Mouse (Mus musculus) left cerebral cortex, postnatal 14 days (tissue): Measurements from ENCODE around the gene Snf8. TPM values are rescaled to one million over a fixed set of nuclear protein-coding genes. Genes with fewer than 3 reads are reported as not detected.

ENCODE experiments used
- DNase-seq, 2 experiments: peaks; one replicate each; pipeline ENCODE4 v3.0.0; 2021 to 2022; ENCODE audit warnings: low spot score in 2 of 2, mixed read lengths in 1 of 2
- intact Hi-C: fragments of 180-260 bp; cut with DNase I; formaldehyde crosslinking; loops from one replicate; pipeline ENCODE4 v1.15.1; 2025
- total RNA-seq, 2 experiments: library from RNA; stranded (reverse); gene quantifications; 2 replicates each; pipeline ENCODE4 v1.2.3; 2021

The Snf8 gene
- total RNA-seq, 2 experiments from 2014 or later, result 87.6 to 90.0 TPM

GRCm38 (mm10) chr11:96065215-96065911 lies 30.7 kb downstream of the Snf8 start, which contains the start of gene Ube2z:
TSS of gene Ube2z (minus strand) at chr11:96065388.
- DNase-seq, result peak; percentile 96 to 97
- intact Hi-C loops, result loop anchor here (1.0 kb wide), 1 partner anchor 10 kb away; the partner anchor contains the start of gene Atp5g1

- DNase-seq, result no peak
- intact Hi-C loops, result no loop called here
Observed at GRCm38 (mm10) chr11:96068231-96068630, 33.5 kb downstream of the Snf8 start.

GRCm38 (mm10) chr11:96070353-96070752 lies 35.7 kb downstream of the Snf8 start:
- no peak for DNase-seq
- intact Hi-C loops, result no loop called here

DNA sequence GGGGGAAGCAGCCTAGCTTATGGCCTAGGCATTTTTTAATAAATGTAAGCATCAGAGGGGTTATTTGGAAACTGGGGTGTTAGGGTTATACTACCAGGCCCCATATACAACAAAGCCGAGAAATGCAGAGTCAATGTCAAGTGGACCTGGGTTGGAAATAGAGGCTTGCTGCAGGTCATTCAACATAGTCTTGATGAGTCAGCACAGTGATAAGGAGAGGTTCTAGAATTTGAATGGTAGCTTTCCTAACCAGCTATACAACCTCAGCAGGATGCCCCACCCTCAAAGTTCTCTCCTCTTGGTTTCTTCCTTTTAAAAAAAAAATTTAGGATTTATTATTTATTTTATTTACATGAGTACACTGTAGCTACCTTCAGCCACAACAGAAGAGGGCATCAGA lies 36.3 kb downstream of the Snf8 start:
- DNase-seq, result no peak
- intact Hi-C loops, result no loop called here

GRCm38 (mm10) chr11:96073295-96073993 lies 38.8 kb downstream of the Snf8 start:
- intact Hi-C loops, result no loop called here
- DNase-seq, result no peak

- peak; percentile 20 to 64 for DNase-seq
- intact Hi-C loops, result loop anchor here (1.0 kb wide), 1 partner anchor 9 kb away; the partner anchor contains the start of gene Ube2z
Observed at GRCm38 (mm10) chr11:96074351-96075176, 39.9 kb downstream of the Snf8 start.

DNA sequence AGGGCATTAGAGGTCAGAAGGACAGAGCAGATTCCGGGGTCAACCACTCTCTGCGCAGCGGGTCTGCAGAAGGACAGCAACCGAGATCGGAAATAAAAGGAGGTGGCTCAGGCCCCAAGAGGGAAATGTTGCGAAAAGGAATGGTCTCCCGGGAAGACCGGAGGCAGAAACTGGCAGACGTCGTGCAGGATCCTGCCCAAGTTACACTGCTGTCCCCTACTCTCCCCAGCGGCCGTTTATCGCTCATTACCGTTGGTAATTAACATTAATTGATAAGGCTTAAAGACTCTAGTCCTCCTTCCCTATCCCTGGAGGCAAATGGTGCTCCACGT lies 40.5 kb downstream of the Snf8 start:
- DNase-seq, result peak; percentile 18 to 27
- intact Hi-C loops, result loop anchor here (1.0 kb wide), 1 partner anchor 10 kb away; the partner anchor contains the start of gene Ube2z

GRCm38 (mm10) chr11:96075509-96076220 lies 41.0 kb downstream of the Snf8 start, which contains the start of gene Atp5g1:
TSS of gene Atp5g1 (minus strand) at chr11:96075670.
- DNase-seq, result peak; percentile 99 to 100
- intact Hi-C loops, result loop anchor here (1.0 kb wide), 1 partner anchor 10 kb away; the partner anchor contains the start of gene Ube2z

- DNase-seq, result no peak
- intact Hi-C loops, result no loop called here
Observed at GRCm38 (mm10) chr11:96076221-96077105, 41.8 kb downstream of the Snf8 start.

GRCm38 (mm10) chr11:96080736-96081135 lies 46.1 kb downstream of the Snf8 start:
- intact Hi-C loops, result no loop called here
- no peak for DNase-seq

- intact Hi-C loops, result no loop called here
- no peak for DNase-seq
Observed at GRCm38 (mm10) chr11:96082682-96083081, 48.0 kb downstream of the Snf8 start.

DNA sequence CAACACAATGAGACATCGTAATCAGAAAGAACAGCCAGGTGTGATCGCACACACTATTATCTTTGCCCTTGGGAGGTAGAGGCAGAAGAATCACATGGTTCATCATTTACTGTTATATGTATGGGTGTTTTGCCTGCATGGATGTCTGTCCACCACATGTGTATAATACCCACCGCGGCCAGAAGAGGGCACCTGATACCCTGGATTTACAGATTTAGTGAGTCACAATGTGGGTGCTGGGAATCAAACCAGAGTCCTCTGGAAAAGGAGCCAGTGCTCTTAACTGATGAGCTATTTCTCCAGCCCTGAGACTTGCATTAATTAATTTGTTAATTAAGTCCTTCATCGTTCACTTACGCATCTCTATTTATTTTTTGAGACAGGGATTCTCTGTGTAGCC lies 53.3 kb downstream of the Snf8 start:
- intact Hi-C loops, result no loop called here
- DNase-seq, result no peak

- DNase-seq, result no peak
- intact Hi-C loops, result loop anchor here (5.0 kb wide), 1 partner anchor 36 kb away; no protein-coding TSS in a partner anchor
Observed at GRCm38 (mm10) chr11:96091073-96091472, 56.4 kb downstream of the Snf8 start.

DNA sequence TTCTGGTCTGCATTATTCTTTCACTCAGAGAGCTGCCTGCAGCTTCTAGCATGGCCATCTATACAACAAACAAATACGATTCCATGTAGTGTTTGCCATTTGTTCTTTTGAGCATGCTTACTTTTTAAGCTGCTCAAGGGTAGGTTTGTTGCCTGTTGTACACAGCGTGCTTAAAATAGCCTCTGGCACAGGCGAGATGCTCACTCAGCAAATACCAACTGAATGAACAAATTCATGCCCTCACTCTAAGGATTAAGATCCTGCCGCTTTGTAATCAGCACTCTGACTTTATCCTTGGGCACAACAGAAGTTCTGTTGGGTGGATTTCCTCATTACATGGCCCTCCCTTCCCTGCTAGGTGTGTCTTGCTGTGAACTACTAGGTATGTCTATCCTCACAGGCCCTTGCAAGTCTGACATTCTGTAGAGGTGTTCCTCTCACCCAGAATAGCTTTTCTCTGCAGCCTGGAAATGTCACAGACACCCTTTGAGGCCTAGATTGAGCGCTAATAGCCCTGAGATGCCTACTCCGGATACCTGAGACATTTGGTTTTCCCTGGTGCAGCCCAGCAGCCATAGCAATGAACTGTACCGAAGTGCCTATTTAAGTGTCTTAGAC lies 58.1 kb downstream of the Snf8 start:
- no peak for DNase-seq
- intact Hi-C loops, result loop anchor here (5.0 kb wide), 1 partner anchor 35 kb away; no protein-coding TSS in a partner anchor

DNA sequence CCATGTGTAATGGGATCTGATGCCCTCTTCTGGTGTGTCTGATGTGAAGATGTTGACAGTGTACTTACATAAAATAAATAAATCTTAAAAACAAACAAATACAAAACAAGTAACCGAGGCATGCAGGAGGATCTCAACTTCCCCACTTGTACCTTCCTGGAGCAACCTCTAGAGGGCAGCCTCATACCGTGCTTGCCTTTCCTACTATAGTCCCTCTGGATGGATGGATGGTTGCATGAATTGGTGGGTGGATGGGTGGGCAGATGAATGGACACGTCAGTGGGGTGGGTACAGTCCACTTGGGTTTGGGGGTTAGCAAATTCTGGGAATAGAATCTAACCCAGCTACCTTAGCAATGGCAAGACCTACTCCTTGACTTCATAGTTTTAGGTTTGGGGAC lies 58.7 kb downstream of the Snf8 start:
- intact Hi-C loops, result loop anchor here (5.0 kb wide), 1 partner anchor 34 kb away; no protein-coding TSS in a partner anchor
- DNase-seq, result peak in 1 of 2 experiments; percentile 30
